Comparison of ENCODE assay signal across 8 mouse cellular contexts in the genomic region with DNA sequence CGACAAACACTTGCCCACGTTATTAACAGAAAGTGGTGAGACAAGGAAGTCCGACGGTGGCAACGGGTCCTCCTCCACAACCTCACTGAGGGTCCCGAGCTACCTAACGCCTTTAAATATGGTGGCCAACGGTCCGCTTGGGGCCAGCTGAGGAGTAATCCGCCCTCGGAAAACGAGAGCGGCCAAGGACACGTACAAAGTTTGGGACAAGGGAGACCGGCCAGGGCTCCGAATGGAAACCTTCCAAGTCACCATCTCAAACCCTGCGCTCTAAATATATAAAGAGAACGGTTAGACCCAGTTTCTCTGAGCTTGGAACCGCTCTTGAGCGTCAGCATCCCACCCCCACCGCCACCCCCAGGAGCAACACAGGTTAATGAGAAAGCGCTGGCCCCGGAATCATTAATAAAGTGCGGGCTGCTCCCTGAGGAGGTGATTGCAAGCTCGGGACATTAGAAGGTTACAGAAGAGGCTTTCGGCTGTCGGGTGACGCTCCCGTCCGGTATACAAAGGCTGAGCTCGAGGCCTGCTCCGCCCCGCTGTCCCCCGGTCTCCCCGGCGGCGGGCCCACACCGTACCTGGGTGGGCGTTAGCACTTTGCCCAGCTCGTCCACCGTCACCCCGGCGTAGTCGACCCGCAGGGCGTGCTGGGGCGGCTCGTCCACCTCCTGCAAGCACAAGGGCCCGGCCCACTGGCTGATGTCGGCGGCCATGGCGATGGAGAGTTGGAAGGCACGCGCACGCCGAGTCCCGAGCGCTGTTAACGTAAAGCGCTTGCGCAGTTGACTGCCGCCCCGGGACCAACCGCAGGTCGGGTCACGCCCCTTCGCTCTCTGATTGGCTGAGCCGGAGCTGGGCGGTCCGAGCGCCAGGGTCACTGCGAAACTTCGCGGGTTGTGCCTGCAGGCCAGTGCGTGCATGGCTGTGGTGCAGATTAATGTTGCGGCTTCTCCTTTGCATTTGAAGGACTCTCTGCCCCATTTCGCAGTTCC. TPM values are rescaled to one million over a fixed set of nuclear protein-coding genes. Genes with fewer than 3 reads are reported as not detected.
DNase-seq lines count a peak whose midpoint lies in the region; ATAC-seq and TF ChIP-seq lines count a peak whose summit lies in the region.

Pebp1 (minus strand) TSS at position 795 of the 992 bp plus-strand sequence.

- 0 out of 2 replicates have a peak, but pooled peaks have one; percentile 18 for TF ChIP-seq POLR2A in limb, embryonic 14.5 days (IDR thresholded peaks at IDR 0.05; ENCODE audit: borderline replicate concordance, extremely low read depth, insufficient read depth, insufficient read length)

- peak within 1 kb of the TSS; percentile 77 for H3K4me2 ChIP-seq in embryonic facial prominence, embryonic 14.5 days (ENCODE audit: low read depth, low read length)
- H3K4me2 ChIP-seq in limb, embryonic 14.5 days (replicated peaks; ENCODE audit: low read depth, low read length, severe bottlenecking): peak within 1 kb of the TSS; percentile 59
- peak within 1 kb of the TSS; percentile 77 for H3K4me2 ChIP-seq in midbrain, postnatal 0 days (ENCODE audit: low read depth, low read length, poor library complexity, severe bottlenecking)

- peak within 1 kb of the TSS; percentile 76 for H3K27ac ChIP-seq in embryonic facial prominence, embryonic 14.5 days (replicated peaks; ENCODE audit: low read depth, low read length)
- H3K27ac ChIP-seq in limb, embryonic 14.5 days (replicated peaks; ENCODE audit: low read depth, low read length): peak within 1 kb of the TSS; percentile 68
- H3K27ac ChIP-seq in midbrain, postnatal 0 days (ENCODE audit: low read depth, low read length): peak within 1 kb of the TSS; percentile 68

- no peaks in the 10 kb centered on the region for H3K27me3 ChIP-seq in embryonic facial prominence, embryonic 14.5 days (replicated peaks; ENCODE audit: control insufficient read depth, insufficient read depth, low read length)
- no peaks in the 10 kb centered on the region for H3K27me3 ChIP-seq in limb, embryonic 14.5 days (ENCODE audit: control insufficient read depth, insufficient read depth, low read length)
- H3K27me3 ChIP-seq in midbrain, postnatal 0 days (ENCODE audit: insufficient read depth, low read length): no peaks in the 10 kb centered on the region

- H3K36me3 ChIP-seq in embryonic facial prominence, embryonic 14.5 days (ENCODE audit: control insufficient read depth, insufficient read depth, low read length): peaks cover 32% of the 10 kb centered on the region
- H3K36me3 ChIP-seq in limb, embryonic 14.5 days (ENCODE audit: control insufficient read depth, insufficient read depth, low read length): peaks cover 31% of the 10 kb centered on the region
- peaks cover 14% of the 10 kb centered on the region for H3K36me3 ChIP-seq in midbrain, postnatal 0 days (ENCODE audit: insufficient read depth, low read length)

- TF ChIP-seq CTCF in midbrain, postnatal 0 days (IDR thresholded peaks at IDR 0.05): no peak

- peak; percentile 96 for DNase-seq in 3T3-L1 (ENCODE audit: low read depth, low spot score)
- peak; percentile 90 to 93 for DNase-seq in adrenal gland, postnatal 4 days (ENCODE audit: low spot score in 2 of 2)
- DNase-seq in embryonic facial prominence, embryonic 14.5 days (ENCODE audit: low spot score): peak; percentile 97
- DNase-seq in heart, adult 8-10 months (ENCODE audit: low spot score): peak; percentile 96
- peak; percentile 97 for DNase-seq in kidney, adult 9 months
- DNase-seq in limb, embryonic 14.5 days (ENCODE audit: low spot score): peak; percentile 96
- DNase-seq in midbrain, postnatal 0 days (ENCODE audit: low spot score): peak; percentile 97
- DNase-seq in spleen, postnatal 14 days (ENCODE audit: low spot score in 2 of 2): peak; percentile 91 to 94

- under 1% methylated on average over 44 of the region's 77 CpGs for WGBS in embryonic facial prominence, embryonic 14.5 days
- WGBS in limb, embryonic 14.5 days: under 1% methylated on average over 65 of the region's 77 CpGs
- WGBS in midbrain, postnatal 0 days: under 1% methylated on average over 67 of the region's 77 CpGs

- peaks cover 15% of the 10 kb centered on the region for H3K4me1 ChIP-seq in embryonic facial prominence, embryonic 14.5 days (ENCODE audit: control insufficient read depth, insufficient read depth, low read length)
- H3K4me1 ChIP-seq in limb, embryonic 14.5 days (ENCODE audit: control insufficient read depth, insufficient read depth, low read length): peaks cover 12% of the 10 kb centered on the region
- H3K4me1 ChIP-seq in midbrain, postnatal 0 days (ENCODE audit: insufficient read depth, low read length): peaks cover 9% of the 10 kb centered on the region; the same call in 1 of the 2 replicates

- peak; percentile 98 for ATAC-seq in embryonic facial prominence, embryonic 14.5 days (ENCODE audit: low read depth)
- ATAC-seq in limb, embryonic 14.5 days (ENCODE audit: low FRiP score, low read depth): peak; percentile 97
- ATAC-seq in midbrain, postnatal 0 days (ENCODE audit: low FRiP score): peak; percentile 94

- peak within 1 kb of the TSS; percentile 83 for H3K4me3 ChIP-seq in embryonic facial prominence, embryonic 14.5 days (ENCODE audit: low read depth, low read length)
- H3K4me3 ChIP-seq in limb, embryonic 14.5 days (replicated peaks; ENCODE audit: low read length): peak within 1 kb of the TSS; percentile 77
- H3K4me3 ChIP-seq in midbrain, postnatal 0 days (ENCODE audit: low read depth, low read length): peak within 1 kb of the TSS; percentile 81

- no peaks in the 10 kb centered on the region for H3K9me3 ChIP-seq in embryonic facial prominence, embryonic 14.5 days (ENCODE audit: control insufficient read depth, low read length)
- no peaks in the 10 kb centered on the region for H3K9me3 ChIP-seq in limb, embryonic 14.5 days (ENCODE audit: control insufficient read depth, low read length)
- H3K9me3 ChIP-seq in midbrain, postnatal 0 days (ENCODE audit: low read length): no peaks in the 10 kb centered on the region

- peak within 1 kb of the TSS; percentile 85 for H3K9ac ChIP-seq in embryonic facial prominence, embryonic 14.5 days (ENCODE audit: low read depth, low read length)
- H3K9ac ChIP-seq in limb, embryonic 14.5 days (ENCODE audit: low read depth, low read length, severe bottlenecking): peak within 1 kb of the TSS; percentile 86
- peak within 1 kb of the TSS; percentile 82 for H3K9ac ChIP-seq in midbrain, postnatal 0 days (replicated peaks; ENCODE audit: low read length, poor library complexity, severe bottlenecking)

RNA-seq across cellular contexts. Expression of gene Pebp1, which starts in this region (rescaled TPM):
- 1,000 to 10,000 TPM in 1 of 2 experiments, 100 to 1,000 TPM in 1; 992 to 1,042 TPM for total RNA-seq in adrenal gland, postnatal 4 days (2021)
- polyA plus RNA-seq in embryonic facial prominence, embryonic 14.5 days (2014; fragmentation: Nextera tagmentation; extraction: Ambion mirVana): 617 and 666 TPM in 2 replicates
- total RNA-seq in heart, adult 8-10 months (2022): 100 to 1,000 TPM; 440 to 578 (median 532) TPM
- polyA plus RNA-seq in limb, embryonic 14.5 days (2012; rRNA removed): 547 and 736 TPM in 2 replicates
- polyA plus RNA-seq in limb, embryonic 14.5 days (2014; fragmentation: Nextera tagmentation; extraction: Ambion mirVana): 706 and 740 TPM in 2 replicates
- total RNA-seq in midbrain, postnatal 0 days (2014; rRNA removed): 1,240 and 1,525 TPM in 2 replicates
- 1,025 and 1,129 TPM in 2 replicates for polyA plus RNA-seq in midbrain, postnatal 0 days (2015; fragmentation: Nextera tagmentation; extraction: Ambion mirVana)

Comparison
In these comparisons a context has a peak if more than half of its experiments do, and no peak if none do; other contexts are left out.
1. Peak in every context shown above with its lines: DNase-seq, ATAC-seq, H3K4me3 ChIP-seq and H3K27ac ChIP-seq.